Comparison of ENCODE assay signal across 15 mouse cellular contexts in genomic region chr13:26338795-26339194, GRCm38 (mm10).
DNase-seq lines count a peak whose midpoint lies in the region; ATAC-seq and TF ChIP-seq lines count a peak whose summit lies in the region.
"Had no signal": no experiment of that assay in that cellular context is flagged by ENCODE, and none has a peak within 500 bp of the region (broad histone marks: within the 10 kb centered on the region; RNA-seq: fewer than 3 reads in every experiment).

No protein-coding gene starts in this region.

- no peak overlapping the region for H3K27ac ChIP-seq in forebrain, embryonic 15.5 days (replicated peaks)
- H3K27ac ChIP-seq: hindbrain, embryonic 10.5 days; limb, embryonic 12.5 days; liver, embryonic 15.5 days; midbrain, embryonic 12.5 days had no signal

- TF ChIP-seq POLR2A in brain, embryonic 14.5 days (IDR thresholded peaks at IDR 0.05; ENCODE audit: borderline replicate concordance, extremely low read depth, insufficient read depth, insufficient read length, poor library complexity, severe bottlenecking), result no peak

- intact Hi-C loops in left cerebral cortex, postnatal 14 days (cut with DNase I), result no loop called here

- H3K4me2 ChIP-seq in forebrain, embryonic 15.5 days (replicated peaks), result no peak overlapping the region
- H3K4me2 ChIP-seq: limb, embryonic 12.5 days; liver, embryonic 15.5 days; midbrain, embryonic 12.5 days had no signal

- 59% methylated on average over 3 of the region's 3 CpGs for WGBS in forebrain, embryonic 15.5 days

- H3K9me3 ChIP-seq in forebrain, embryonic 15.5 days, result no peaks in the 10 kb centered on the region
- H3K9me3 ChIP-seq: hindbrain, embryonic 10.5 days; limb, embryonic 12.5 days; liver, embryonic 15.5 days; midbrain, embryonic 12.5 days had no signal

- no peak for TF ChIP-seq CTCF in brain, embryonic 14.5 days (IDR thresholded peaks at IDR 0.05; ENCODE audit: borderline replicate concordance, extremely low read depth, insufficient read depth, insufficient read length)

- DNase-seq in left cerebral cortex, postnatal 14 days (ENCODE audit: low spot score in 2 of 2), result peak; percentile 4 to 13
- DNase-seq in left cerebral cortex, adult 8-10 months (ENCODE audit: low spot score in 2 of 2), result no peak
- DNase-seq in MN1 (ENCODE audit: low spot score), result peak; percentile 18
- peak; percentile 18 for DNase-seq in brain, embryonic 14.5 days (ENCODE audit: low read depth)
- DNase-seq in layer of hippocampus, adult 8-10 months (ENCODE audit: low spot score in 2 of 2), result peak; percentile 5
- no peak for DNase-seq in urinary bladder, postnatal 10 days (ENCODE audit: low spot score)
- DNase-seq: gastrocnemius, postnatal 14 days; lung, postnatal 4 days; thymus, adult 18-20 months had no signal

- no peak for ATAC-seq in forebrain, embryonic 15.5 days (replicated peaks)
- ATAC-seq: inflammation-experienced regulatory T-cells, adult 6 months had no signal

- H3K4me1 ChIP-seq in forebrain, embryonic 15.5 days, result no peaks in the 10 kb centered on the region
- H3K4me1 ChIP-seq: hindbrain, embryonic 10.5 days; limb, embryonic 12.5 days; liver, embryonic 15.5 days; midbrain, embryonic 12.5 days had no signal

- no peaks in the 10 kb centered on the region for H3K36me3 ChIP-seq in forebrain, embryonic 15.5 days
- H3K36me3 ChIP-seq: hindbrain, embryonic 10.5 days; limb, embryonic 12.5 days; liver, embryonic 15.5 days; midbrain, embryonic 12.5 days had no signal

- H3K27me3 ChIP-seq in forebrain, embryonic 15.5 days, result no peaks in the 10 kb centered on the region
- H3K27me3 ChIP-seq: limb, embryonic 12.5 days; liver, embryonic 15.5 days; midbrain, embryonic 12.5 days had no signal

- H3K9ac ChIP-seq in forebrain, embryonic 15.5 days (replicated peaks), result no peak overlapping the region
- H3K9ac ChIP-seq: limb, embryonic 12.5 days; liver, embryonic 15.5 days; midbrain, embryonic 12.5 days had no signal

- no peak overlapping the region for H3K4me3 ChIP-seq in forebrain, embryonic 15.5 days
- H3K4me3 ChIP-seq: hindbrain, embryonic 10.5 days; limb, embryonic 12.5 days; liver, embryonic 15.5 days; midbrain, embryonic 12.5 days had no signal

Comparison
In these comparisons a context has a peak if more than half of its experiments do, and no peak if none do; other contexts are left out.
1. DNase-seq: peak in left cerebral cortex, postnatal 14 days (2 of 2), MN1 (single experiment), brain, embryonic 14.5 days (single experiment) and layer of hippocampus, adult 8-10 months (2 of 2); none in left cerebral cortex, adult 8-10 months (0 of 2) and urinary bladder, postnatal 10 days (single experiment).